Mouse (Mus musculus) gonadal fat pad, adult 2 months (tissue): Measurements from ENCODE around the gene Dynlt1b. TPM values are rescaled to one million over a fixed set of nuclear protein-coding genes. Genes with fewer than 3 reads are reported as not detected.
"Not testable (repeated sequence)": the region's sequence is repeated elsewhere in the genome, so short reads cannot be mapped to it uniquely, and the experiment has no call there.

Experiments used
- DNase-seq: peaks from one replicate; pipeline ENCODE4 v3.0.0-alpha.2; 2012; ENCODE audit warnings: low read depth
- polyA plus RNA-seq: library from polyadenylated mRNA; depleted of rRNA; stranded (reverse); fragments of >200 nt; gene quantifications from 2 replicates; pipeline ENCODE4 v1.2.3, GENCODE M21; 2012

The Dynlt1b gene
- polyA plus RNA-seq, 1 experiment, result 258 TPM

- not testable (repeated sequence) for DNase-seq
These were observed 7.1 kb upstream of the Dynlt1b start for GRCm38 (mm10) chr17:6422805-6423204.

- DNase-seq, result not testable (repeated sequence)
These were observed 5.5 kb upstream of the Dynlt1b start for GRCm38 (mm10) chr17:6424294-6424980.

GRCm38 (mm10) chr17:6425325-6425724 is 4.6 kb upstream of the Dynlt1b start:
- DNase-seq, result not testable (repeated sequence)

- not testable (repeated sequence) for DNase-seq
These were observed 3.0 kb upstream of the Dynlt1b start for GRCm38 (mm10) chr17:6426869-6427268.

- DNase-seq, result not testable (repeated sequence)
These were observed 986 bp upstream of the Dynlt1b start for GRCm38 (mm10) chr17:6428926-6429325.

- DNase-seq, result not testable (repeated sequence)
These were observed 594 bp downstream of the Dynlt1b start for GRCm38 (mm10) chr17:6430410-6431001.

- not testable (repeated sequence) for DNase-seq
These were observed 2.5 kb downstream of the Dynlt1b start for GRCm38 (mm10) chr17:6432456-6432855.

GRCm38 (mm10) chr17:6433691-6434090 is 3.8 kb downstream of the Dynlt1b start:
- DNase-seq, result not testable (repeated sequence)

GRCm38 (mm10) chr17:6438080-6438479 is 8.2 kb downstream of the Dynlt1b start:
- not testable (repeated sequence) for DNase-seq

GRCm38 (mm10) chr17:6439913-6440312 is 10.0 kb downstream of the Dynlt1b start:
- not testable (repeated sequence) for DNase-seq

- DNase-seq, result not testable (repeated sequence)
These were observed 10.7 kb downstream of the Dynlt1b start for GRCm38 (mm10) chr17:6440493-6441077.

GRCm38 (mm10) chr17:6441254-6441653 is 11.3 kb downstream of the Dynlt1b start:
- DNase-seq, result not testable (repeated sequence)

GRCm38 (mm10) chr17:6442513-6442912 is 12.6 kb downstream of the Dynlt1b start:
- not testable (repeated sequence) for DNase-seq

GRCm38 (mm10) chr17:6445794-6446587 is 16.1 kb downstream of the Dynlt1b start:
- DNase-seq, result not testable (repeated sequence)

- DNase-seq, result not testable (repeated sequence)
These were observed 18.4 kb downstream of the Dynlt1b start for GRCm38 (mm10) chr17:6448293-6448692.

GRCm38 (mm10) chr17:6449166-6449565 is 19.3 kb downstream of the Dynlt1b start:
- not testable (repeated sequence) for DNase-seq

GRCm38 (mm10) chr17:6451205-6451604 is 21.3 kb downstream of the Dynlt1b start:
- not testable (repeated sequence) for DNase-seq

GRCm38 (mm10) chr17:6452689-6453088 is 22.8 kb downstream of the Dynlt1b start:
- DNase-seq, result not testable (repeated sequence)

- DNase-seq, result not testable (repeated sequence)
These were observed 24.8 kb downstream of the Dynlt1b start for GRCm38 (mm10) chr17:6454703-6455102.

GRCm38 (mm10) chr17:6455883-6456282 is 26.0 kb downstream of the Dynlt1b start:
- DNase-seq, result not testable (repeated sequence)

GRCm38 (mm10) chr17:6456614-6457402 is 26.9 kb downstream of the Dynlt1b start:
- not testable (repeated sequence) for DNase-seq
